9 mouse cellular contexts compared by ENCODE assay signal in the genomic region with DNA sequence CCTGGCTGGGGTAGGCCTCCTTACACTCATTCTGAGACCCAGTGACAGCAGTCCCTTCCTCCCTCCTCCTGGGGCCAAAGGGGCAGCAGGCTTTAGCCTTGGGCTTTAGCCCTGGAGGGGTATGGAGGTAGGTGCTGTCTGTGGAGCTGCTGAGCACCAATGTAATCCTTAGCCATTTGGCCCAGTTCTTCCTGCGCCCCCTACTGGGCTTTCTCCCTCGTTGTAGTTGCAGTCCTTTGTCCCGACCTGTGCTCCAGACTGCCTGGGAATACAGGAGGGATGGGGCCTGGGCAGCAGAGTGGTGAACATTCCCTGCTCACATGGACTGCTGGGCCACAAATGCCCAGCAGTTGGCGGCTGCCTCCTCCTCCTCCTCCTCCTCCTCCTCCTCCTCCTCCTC. TPM values are rescaled to one million over a fixed set of nuclear protein-coding genes. Genes with fewer than 3 reads are reported as not detected.
DNase-seq lines count a peak whose midpoint lies in the region; ATAC-seq and TF ChIP-seq lines count a peak whose summit lies in the region.
"Had no signal": no experiment of that assay in that cellular context is flagged by ENCODE, and none has a peak within 500 bp of the region (broad histone marks: within the 10 kb centered on the region; RNA-seq: fewer than 3 reads in every experiment).

No protein-coding gene starts in this region.

- H3K36me3 ChIP-seq in forebrain, embryonic 13.5 days (ENCODE audit: poor library complexity, severe bottlenecking) = peaks cover 74% of the 10 kb centered on the region
- peaks cover 30% of the 10 kb centered on the region; the same call in 1 of the 2 replicates for H3K36me3 ChIP-seq in limb, embryonic 11.5 days (ENCODE audit: control insufficient read depth, insufficient read depth, low read length)
- H3K36me3 ChIP-seq in midbrain, embryonic 16.5 days (ENCODE audit: control insufficient read depth, insufficient read depth, low read length) = peaks cover 36% of the 10 kb centered on the region
- H3K36me3 ChIP-seq in testis, adult 2 months (ENCODE audit: control insufficient read depth, insufficient read depth, low read length) = no peaks in the 10 kb centered on the region

- H3K4me3 ChIP-seq in forebrain, embryonic 13.5 days = no peak overlapping the region
- no peak overlapping the region for H3K4me3 ChIP-seq in limb, embryonic 11.5 days (ENCODE audit: low read depth, low read length)
- H3K4me3 ChIP-seq in midbrain, embryonic 16.5 days (ENCODE audit: low read depth, low read length) = no peak overlapping the region
- H3K4me3 ChIP-seq in testis, adult 2 months (ENCODE audit: control insufficient read depth, low read depth, low read length) = no peak overlapping the region

- DNase-seq in layer of hippocampus, adult 18-20 months (ENCODE audit: low spot score in 2 of 2) = peak; percentile 54 to 80
- DNase-seq in layer of hippocampus, adult 9-11 months = no peak
- peak; percentile 31 for DNase-seq in c-Kit-positive CD71-positive TER-119-negative erythroid progenitor cells, embryonic 14.5 days (ENCODE audit: low read depth)
- DNase-seq in induced T-regulatory cell, adult 2 months (ENCODE audit: low read depth) = peak; percentile 59
- DNase-seq in limb, embryonic 11.5 days (ENCODE audit: low spot score) = peak; percentile 89

- H3K4me1 ChIP-seq in forebrain, embryonic 13.5 days = peaks cover 60% of the 10 kb centered on the region
- H3K4me1 ChIP-seq in limb, embryonic 11.5 days (ENCODE audit: control insufficient read depth, insufficient read depth, low read length) = peaks cover 30% of the 10 kb centered on the region
- peaks cover 13% of the 10 kb centered on the region for H3K4me1 ChIP-seq in midbrain, embryonic 16.5 days (ENCODE audit: control insufficient read depth, insufficient read depth, low read length)
- H3K4me1 ChIP-seq in testis, adult 2 months (ENCODE audit: control insufficient read depth, insufficient read depth, low read length) = no peaks in the 10 kb centered on the region

- ATAC-seq in forebrain, embryonic 13.5 days = peak; percentile 61
- peak; percentile 16; the same call in 1 of the 2 replicates for ATAC-seq in limb, embryonic 11.5 days (ENCODE audit: insufficient number of reproducible peaks, low FRiP score, low TSS enrichment, low read depth)
- ATAC-seq in midbrain, embryonic 16.5 days = peak; percentile 43

- peak; percentile 42; the same call in 1 of the 2 replicates for TF ChIP-seq CTCF in testis, adult 2 months (IDR thresholded peaks at IDR 0.05; ENCODE audit: control insufficient read depth, insufficient read depth, insufficient replicate concordance, low read depth, low read length)

- H3K9me3 ChIP-seq in forebrain, embryonic 13.5 days (replicated peaks) = no peaks in the 10 kb centered on the region
- H3K9me3 ChIP-seq in limb, embryonic 11.5 days (ENCODE audit: control insufficient read depth, low read length) = no peaks in the 10 kb centered on the region
- no peaks in the 10 kb centered on the region for H3K9me3 ChIP-seq in midbrain, embryonic 16.5 days (replicated peaks; ENCODE audit: control insufficient read depth, low read length, poor library complexity, severe bottlenecking)

- H3K27ac ChIP-seq in forebrain, embryonic 13.5 days = 0 out of 2 replicates have a peak overlapping the region, but pooled peaks have one; percentile 8
- H3K27ac ChIP-seq in limb, embryonic 11.5 days (replicated peaks; ENCODE audit: low read depth, low read length) = 0 out of 2 replicates have a peak overlapping the region, but pooled peaks have one; percentile 39
- H3K27ac ChIP-seq in midbrain, embryonic 16.5 days (ENCODE audit: low read length) = no peak overlapping the region
- H3K27ac ChIP-seq in testis, adult 2 months (ENCODE audit: control insufficient read depth, insufficient read depth, low read depth, low read length) = no peak overlapping the region
- H3K27ac ChIP-seq: macrophage had no signal

- peaks cover 13% of the 10 kb centered on the region; the same call in 1 of the 2 replicates for H3K27me3 ChIP-seq in forebrain, embryonic 13.5 days
- no peaks in the 10 kb centered on the region for H3K27me3 ChIP-seq in limb, embryonic 11.5 days (ENCODE audit: control insufficient read depth, insufficient read depth, low read length)
- no peaks in the 10 kb centered on the region for H3K27me3 ChIP-seq in midbrain, embryonic 16.5 days (ENCODE audit: control insufficient read depth, insufficient read depth, low read depth, low read length)
- H3K27me3 ChIP-seq in testis, adult 2 months (ENCODE audit: control insufficient read depth, insufficient read depth, low read length) = no peaks in the 10 kb centered on the region

- no peak overlapping the region for H3K4me2 ChIP-seq in forebrain, embryonic 13.5 days
- H3K4me2 ChIP-seq in limb, embryonic 11.5 days (ENCODE audit: low read depth, severe bottlenecking) = no peak overlapping the region
- no peak overlapping the region for H3K4me2 ChIP-seq in midbrain, embryonic 16.5 days (ENCODE audit: low read length)

- TF ChIP-seq POLR2A in testis, adult 2 months (IDR thresholded peaks at IDR 0.05; ENCODE audit: control insufficient read depth, low read depth, low read length) = no peak

- no peak overlapping the region; the same call in 1 of the 2 replicates for H3K9ac ChIP-seq in forebrain, embryonic 13.5 days
- no peak overlapping the region for H3K9ac ChIP-seq in limb, embryonic 11.5 days (ENCODE audit: low read length)
- H3K9ac ChIP-seq in midbrain, embryonic 16.5 days (ENCODE audit: low read depth, low read length) = no peak overlapping the region

- 0% methylated on average over 3 of the region's 4 CpGs for WGBS in forebrain, embryonic 13.5 days
- 3% methylated on average over 4 of the region's 4 CpGs for WGBS in limb, embryonic 11.5 days
- WGBS in midbrain, embryonic 16.5 days = 7% methylated on average over 3 of the region's 4 CpGs

RNA-seq across cellular contexts. Expression of gene Agap3, which starts 29.7 kb away (rescaled TPM):
- total RNA-seq in layer of hippocampus, adult 18-20 months (2021) = 100 to 1,000 TPM; 673 to 687 TPM
- polyA plus RNA-seq in forebrain, embryonic 13.5 days (2015; fragmentation: Nextera tagmentation; extraction: Ambion mirVana) = 38.0 and 39.2 TPM in 2 replicates
- 39.9 and 52.1 TPM in 2 replicates for polyA plus RNA-seq in limb, embryonic 11.5 days (2014; fragmentation: Nextera tagmentation; extraction: Ambion mirVana)
- 55.6 and 56.9 TPM in 2 replicates for polyA plus RNA-seq in midbrain, embryonic 16.5 days (2015; fragmentation: Nextera tagmentation; extraction: Ambion mirVana)
- 29.5 and 31.0 TPM in 2 replicates for polyA plus RNA-seq in testis, adult 2 months (2012; rRNA removed)

RNA-seq across cellular contexts. Expression of gene Tmub1, which starts 34.0 kb away (rescaled TPM):
- 10 to 100 TPM; 21.8 to 23.7 TPM for total RNA-seq in layer of hippocampus, adult 18-20 months (2021)
- 32.5 and 35.4 TPM in 2 replicates for polyA plus RNA-seq in forebrain, embryonic 13.5 days (2015; fragmentation: Nextera tagmentation; extraction: Ambion mirVana)
- 25.4 and 27.1 TPM in 2 replicates for polyA plus RNA-seq in limb, embryonic 11.5 days (2014; fragmentation: Nextera tagmentation; extraction: Ambion mirVana)
- 60.1 and 63.2 TPM in 2 replicates for polyA plus RNA-seq in midbrain, embryonic 16.5 days (2015; fragmentation: Nextera tagmentation; extraction: Ambion mirVana)
- polyA plus RNA-seq in testis, adult 2 months (2012; rRNA removed) = 5.7 and 6.2 TPM in 2 replicates

RNA-seq across cellular contexts. Expression of gene Fastk, which starts 36.6 kb away (rescaled TPM):
- 100 to 1,000 TPM; 109 to 115 TPM for total RNA-seq in layer of hippocampus, adult 18-20 months (2021)
- polyA plus RNA-seq in forebrain, embryonic 13.5 days (2015; fragmentation: Nextera tagmentation; extraction: Ambion mirVana) = 85.3 and 86.9 TPM in 2 replicates
- polyA plus RNA-seq in limb, embryonic 11.5 days (2014; fragmentation: Nextera tagmentation; extraction: Ambion mirVana) = 89.6 and 95.1 TPM in 2 replicates
- polyA plus RNA-seq in midbrain, embryonic 16.5 days (2015; fragmentation: Nextera tagmentation; extraction: Ambion mirVana) = 93.0 and 96.2 TPM in 2 replicates
- polyA plus RNA-seq in testis, adult 2 months (2012; rRNA removed) = 243 and 247 TPM in 2 replicates

RNA-seq across cellular contexts. Expression of gene Gbx1, which starts 45.4 kb away (rescaled TPM):
- total RNA-seq in layer of hippocampus, adult 18-20 months (2021) = not detected
- 0.90 and 0.97 TPM in 2 replicates for polyA plus RNA-seq in forebrain, embryonic 13.5 days (2015; fragmentation: Nextera tagmentation; extraction: Ambion mirVana)
- 0.04 TPM in 1 of 2 replicates, not detected in the other for polyA plus RNA-seq in limb, embryonic 11.5 days (2014; fragmentation: Nextera tagmentation; extraction: Ambion mirVana)
- 0.20 and 0.21 TPM in 2 replicates for polyA plus RNA-seq in midbrain, embryonic 16.5 days (2015; fragmentation: Nextera tagmentation; extraction: Ambion mirVana)
- 0.11 and 0.16 TPM in 2 replicates for polyA plus RNA-seq in testis, adult 2 months (2012; rRNA removed)
- polyA plus RNA-seq: macrophage had no signal

RNA-seq across cellular contexts. Expression of gene Slc4a2, which starts 58.0 kb away (rescaled TPM):
- 10 to 100 TPM; 30.1 to 30.8 TPM for total RNA-seq in layer of hippocampus, adult 18-20 months (2021)
- 19.5 and 23.3 TPM in 2 replicates for polyA plus RNA-seq in forebrain, embryonic 13.5 days (2015; fragmentation: Nextera tagmentation; extraction: Ambion mirVana)
- 26.9 and 28.0 TPM in 2 replicates for polyA plus RNA-seq in limb, embryonic 11.5 days (2014; fragmentation: Nextera tagmentation; extraction: Ambion mirVana)
- 22.2 and 23.7 TPM in 2 replicates for polyA plus RNA-seq in midbrain, embryonic 16.5 days (2015; fragmentation: Nextera tagmentation; extraction: Ambion mirVana)
- polyA plus RNA-seq in testis, adult 2 months (2012; rRNA removed) = 46.4 and 46.9 TPM in 2 replicates

Comparison
In these comparisons a context has a peak if more than half of its experiments do, and no peak if none do; other contexts are left out.
1. H3K27ac ChIP-seq: peak in forebrain, embryonic 13.5 days (single experiment) and limb, embryonic 11.5 days (single experiment); none in midbrain, embryonic 16.5 days (single experiment) and testis, adult 2 months (single experiment).
2. Peak in every context shown above with its lines, with median percentiles within 50 percentile points of each other: ATAC-seq.